Mouse (Mus musculus): ENCODE measurements around the gene Lpgat1. TPM values are rescaled to one million over a fixed set of nuclear protein-coding genes. Genes with fewer than 3 reads are reported as not detected.

Gene Lpgat1
- polyA plus RNA-seq, 1 experiment from 2014 or later: 5.3 TPM

DNA sequence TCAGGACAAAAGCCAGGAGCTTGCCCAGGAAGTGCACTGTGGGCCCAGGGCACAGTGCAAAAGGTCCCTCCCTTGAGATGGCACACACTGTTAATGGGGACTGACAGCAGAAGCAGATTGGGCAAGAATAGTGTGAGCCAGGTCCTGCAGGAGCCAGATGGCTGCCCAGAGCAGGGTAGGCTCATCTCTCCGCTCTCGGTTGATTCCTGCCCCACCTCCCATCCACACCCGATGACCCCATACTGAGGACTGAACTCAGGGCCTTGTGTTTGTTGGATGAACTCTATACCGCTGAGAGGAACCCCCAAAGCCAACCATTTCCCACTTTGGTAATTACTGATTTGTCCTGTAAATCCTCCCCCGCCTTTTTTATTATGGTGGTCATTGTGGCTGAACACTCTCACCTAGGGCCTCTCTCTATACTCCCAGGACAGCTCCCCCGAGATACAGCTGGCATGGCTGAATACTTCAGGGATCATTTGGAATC is 100.6 kb downstream of the Lpgat1 start:
- no peak for ATAC-seq (ENCODE audit: low read depth)
- Histone ChIP-seq H3K36me3 (ENCODE audit: control insufficient read depth, insufficient read depth) (peaks cover 2% of the 10 kb centered on the region), H3K4me2 (ENCODE audit: low read depth, low read length) (no peak overlapping the region), H3K4me1 (ENCODE audit: control insufficient read depth, low read depth, low read length) (peaks cover 14% of the 10 kb centered on the region), H3K9ac (ENCODE audit: low read depth, low read length) (no peak overlapping the region), H3K27ac (ENCODE audit: low read length) (no peak overlapping the region), H3K27me3 (ENCODE audit: control insufficient read depth, insufficient read depth, low read depth, low read length) (peaks cover 3% of the 10 kb centered on the region; the same call in 1 of the 2 replicates), H3K9me3 (replicated peaks; ENCODE audit: control insufficient read depth, low read length) (no peaks in the 10 kb centered on the region), H3K4me3 (ENCODE audit: low read depth, low read length) (no peak overlapping the region)
- 38% methylated on average over 6 of the region's 6 CpGs for WGBS (ENCODE audit: insufficient replicate concordance)

DNA sequence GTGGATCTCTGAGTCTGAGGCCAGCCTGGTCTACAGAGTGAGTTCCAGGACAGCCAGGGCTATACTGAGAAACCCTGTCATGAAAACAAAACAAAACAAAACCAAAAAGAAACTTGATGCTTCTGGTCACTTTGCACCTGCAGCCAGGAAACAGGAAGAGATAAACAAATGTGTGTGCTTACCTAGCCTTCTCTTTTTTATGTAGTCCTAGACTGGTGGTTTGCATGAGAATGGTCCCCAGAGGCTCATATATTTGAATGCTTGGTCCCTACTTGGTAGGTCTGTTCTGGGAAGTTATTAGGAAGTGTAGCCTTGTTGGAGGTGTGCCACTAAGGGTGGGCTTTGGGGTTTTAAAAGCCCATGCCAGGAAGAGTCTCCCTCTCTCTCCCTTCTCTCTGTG is 101.4 kb downstream of the Lpgat1 start:
- ATAC-seq (ENCODE audit: low read depth): no peak
- no peak overlapping the region for H3K27ac ChIP-seq (ENCODE audit: low read length)
- peaks cover 14% of the 10 kb centered on the region for H3K4me1 ChIP-seq (ENCODE audit: control insufficient read depth, low read depth, low read length)
- no peaks in the 10 kb centered on the region for H3K9me3 ChIP-seq (replicated peaks; ENCODE audit: control insufficient read depth, low read length)
- no peak overlapping the region for H3K4me3 ChIP-seq (ENCODE audit: low read depth, low read length)
- no peak overlapping the region for H3K9ac ChIP-seq (ENCODE audit: low read depth, low read length)
- peaks cover 10% of the 10 kb centered on the region for H3K36me3 ChIP-seq (ENCODE audit: control insufficient read depth, insufficient read depth)
- peaks cover 3% of the 10 kb centered on the region; the same call in 1 of the 2 replicates for H3K27me3 ChIP-seq (ENCODE audit: control insufficient read depth, insufficient read depth, low read depth, low read length)
- no peak overlapping the region for H3K4me2 ChIP-seq (ENCODE audit: low read depth, low read length)

DNA sequence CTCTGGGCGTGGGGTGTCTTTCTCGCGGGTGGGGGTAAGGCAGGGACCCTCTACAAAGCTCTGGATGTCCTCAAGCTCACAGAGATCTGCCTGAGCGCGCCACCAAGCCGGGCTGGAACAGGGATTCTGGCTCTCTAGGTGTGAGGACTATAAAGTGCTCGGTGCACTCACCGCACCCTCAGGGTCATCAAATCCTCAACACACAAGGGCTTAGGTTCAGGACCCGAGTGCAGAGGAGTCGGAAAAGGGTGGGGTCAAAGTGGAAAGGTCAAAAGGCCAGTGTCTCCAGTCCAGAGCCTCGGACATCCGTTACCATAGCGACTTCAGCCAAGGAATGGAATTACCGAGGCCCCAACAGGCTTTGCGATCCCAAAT is 103.3 kb downstream of the Lpgat1 start:
- H3K9me3 ChIP-seq (replicated peaks; ENCODE audit: control insufficient read depth, low read length): no peaks in the 10 kb centered on the region
- peaks cover 3% of the 10 kb centered on the region; the same call in 1 of the 2 replicates for H3K27me3 ChIP-seq (ENCODE audit: control insufficient read depth, insufficient read depth, low read depth, low read length)
- H3K4me2 ChIP-seq (ENCODE audit: low read depth, low read length): peak overlapping the region; percentile 89
- WGBS (ENCODE audit: insufficient replicate concordance): 5% methylated on average over 15 of the region's 15 CpGs
- no peak overlapping the region for H3K27ac ChIP-seq (ENCODE audit: low read length)
- H3K36me3 ChIP-seq (ENCODE audit: control insufficient read depth, insufficient read depth): peaks cover 24% of the 10 kb centered on the region
- peaks cover 14% of the 10 kb centered on the region for H3K4me1 ChIP-seq (ENCODE audit: control insufficient read depth, low read depth, low read length)
- H3K9ac ChIP-seq (ENCODE audit: low read depth, low read length): peak overlapping the region; percentile 97
- peak overlapping the region; percentile 96 for H3K4me3 ChIP-seq (ENCODE audit: low read depth, low read length)
- no peak for ATAC-seq (ENCODE audit: low read depth)

DNA sequence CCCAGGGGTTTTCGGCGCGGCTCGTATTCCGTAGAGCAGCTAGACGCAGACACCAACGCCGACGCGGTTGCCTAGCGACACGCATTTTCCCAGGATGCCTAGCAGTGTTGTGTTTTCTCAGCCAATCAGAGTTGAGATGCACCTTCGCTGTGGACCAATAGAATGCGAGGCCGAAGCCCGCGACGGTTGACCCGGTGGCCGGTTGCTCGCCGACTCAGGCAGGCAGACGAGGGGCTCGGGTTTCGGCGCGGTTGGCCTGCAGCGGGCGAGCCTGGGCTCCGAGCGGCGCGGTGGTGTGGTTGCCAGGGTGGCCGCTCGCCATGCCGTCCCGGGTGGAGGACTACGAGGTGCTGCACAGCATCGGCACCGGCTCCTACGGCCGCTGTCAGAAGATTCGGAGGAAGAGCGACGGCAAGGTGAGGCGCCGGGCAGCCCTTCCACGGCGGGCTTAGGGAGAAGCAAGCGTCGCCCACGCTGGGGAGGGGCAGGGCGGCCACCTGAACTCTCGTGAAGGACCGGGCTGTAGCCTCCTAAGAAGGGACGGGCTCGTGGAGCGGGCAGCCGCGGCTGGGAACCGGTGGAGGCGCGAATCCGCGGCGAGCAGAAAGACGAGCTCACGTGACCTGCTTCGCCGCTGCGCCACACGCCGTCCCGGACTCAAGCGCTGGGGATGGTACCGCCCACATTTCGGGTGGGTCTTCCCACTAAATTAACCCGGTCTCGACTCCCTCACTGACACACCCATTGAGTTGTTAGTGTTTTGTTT is 103.9 kb downstream of the Lpgat1 start, which contains the start of gene Nek2:
TSS of gene Nek2 (plus strand) at position 119 of the 766 bp plus-strand sequence.
- no peaks in the 10 kb centered on the region for H3K9me3 ChIP-seq (replicated peaks; ENCODE audit: control insufficient read depth, low read length)
- WGBS (ENCODE audit: insufficient replicate concordance): under 1% methylated on average over 79 of the region's 79 CpGs
- peak within 1 kb of the TSS; percentile 97 for H3K9ac ChIP-seq (ENCODE audit: low read depth, low read length)
- H3K4me2 ChIP-seq (ENCODE audit: low read depth, low read length): peak within 1 kb of the TSS; percentile 89
- peak; percentile 95 for ATAC-seq (ENCODE audit: low read depth)
- peaks cover 29% of the 10 kb centered on the region for H3K36me3 ChIP-seq (ENCODE audit: control insufficient read depth, insufficient read depth)
- peaks cover 3% of the 10 kb centered on the region; the same call in 1 of the 2 replicates for H3K27me3 ChIP-seq (ENCODE audit: control insufficient read depth, insufficient read depth, low read depth, low read length)
- peaks cover 14% of the 10 kb centered on the region for H3K4me1 ChIP-seq (ENCODE audit: control insufficient read depth, low read depth, low read length)
- peak within 1 kb of the TSS; percentile 93 for H3K27ac ChIP-seq (ENCODE audit: low read length)
- peak within 1 kb of the TSS; percentile 96 for H3K4me3 ChIP-seq (ENCODE audit: low read depth, low read length)

DNA sequence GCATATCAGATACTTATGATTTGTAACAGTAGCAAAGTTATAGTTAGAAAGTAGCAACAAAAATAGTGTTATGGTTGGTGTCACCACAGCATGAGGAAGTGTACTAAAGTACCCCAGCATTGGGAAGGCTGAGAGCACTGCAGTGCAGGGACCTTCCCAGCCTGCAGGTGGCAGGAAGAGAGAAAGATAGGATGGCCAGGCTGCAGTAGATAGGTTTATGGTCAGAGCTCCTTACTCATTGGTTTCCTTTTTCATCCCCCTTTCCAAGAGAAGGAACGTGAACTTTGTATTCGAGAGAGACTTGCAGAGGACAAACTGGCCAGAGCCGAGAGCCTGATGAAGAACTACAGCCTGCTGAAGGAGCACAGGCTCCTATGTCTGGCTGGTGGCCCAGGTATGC is 111.5 kb downstream of the Lpgat1 start:
- Histone ChIP-seq H3K4me3 (ENCODE audit: low read depth, low read length) (no peak overlapping the region), H3K36me3 (ENCODE audit: control insufficient read depth, insufficient read depth) (peaks cover 73% of the 10 kb centered on the region), H3K9ac (ENCODE audit: low read depth, low read length) (no peak overlapping the region), H3K4me1 (ENCODE audit: control insufficient read depth, low read depth, low read length) (no peaks in the 10 kb centered on the region), H3K9me3 (replicated peaks; ENCODE audit: control insufficient read depth, low read length) (no peaks in the 10 kb centered on the region), H3K27me3 (ENCODE audit: control insufficient read depth, insufficient read depth, low read depth, low read length) (no peaks in the 10 kb centered on the region), H3K27ac (ENCODE audit: low read length) (no peak overlapping the region), H3K4me2 (ENCODE audit: low read depth, low read length) (no peak overlapping the region)
- ATAC-seq (ENCODE audit: low read depth): no peak
- 45% methylated on average over 3 of the region's 3 CpGs for WGBS (ENCODE audit: insufficient replicate concordance)

DNA sequence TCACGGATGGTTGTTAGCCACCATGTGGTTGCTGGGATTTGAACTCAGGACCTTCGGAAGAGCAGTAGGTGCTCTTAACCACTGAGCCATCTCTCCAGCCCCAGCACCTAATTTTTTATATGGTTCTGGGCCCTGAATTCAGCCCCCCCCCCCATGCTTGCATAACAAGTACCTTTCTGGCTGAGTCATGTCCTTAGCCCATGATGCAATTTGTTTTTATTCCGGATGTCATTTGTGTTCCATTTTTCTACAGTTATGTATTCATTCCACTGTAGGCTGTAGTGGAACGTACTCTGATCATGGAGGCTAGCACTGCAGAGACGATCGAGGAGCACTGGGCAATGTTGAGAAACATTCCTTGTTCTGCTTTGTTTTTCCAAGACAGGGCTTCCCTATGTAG is 115.8 kb downstream of the Lpgat1 start:
- Histone ChIP-seq H3K9me3 (replicated peaks; ENCODE audit: control insufficient read depth, low read length) (no peaks in the 10 kb centered on the region), H3K9ac (ENCODE audit: low read depth, low read length) (no peak overlapping the region), H3K4me3 (ENCODE audit: low read depth, low read length) (no peak overlapping the region), H3K4me2 (ENCODE audit: low read depth, low read length) (no peak overlapping the region), H3K36me3 (ENCODE audit: control insufficient read depth, insufficient read depth) (peaks cover 37% of the 10 kb centered on the region), H3K4me1 (ENCODE audit: control insufficient read depth, low read depth, low read length) (no peaks in the 10 kb centered on the region; the same call in 1 of the 2 replicates), H3K27me3 (ENCODE audit: control insufficient read depth, insufficient read depth, low read depth, low read length) (no peaks in the 10 kb centered on the region), H3K27ac (ENCODE audit: low read length) (no peak overlapping the region)
- 86% methylated on average over 6 of the region's 6 CpGs for WGBS (ENCODE audit: insufficient replicate concordance)
- ATAC-seq (ENCODE audit: low read depth): no peak

Other genes with a start within 250 kb of the Lpgat1 start
- gene Dtl, start 142.3 kb upstream of the Lpgat1 start, polyA plus RNA-seq (2015; fragmentation: Nextera tagmentation; extraction: Ambion mirVana): 25.5 and 28.5 TPM in 2 replicates
- 17.3 and 18.9 TPM in 2 replicates for gene Ints7, start 142.2 kb upstream of the Lpgat1 start, polyA plus RNA-seq (2015; fragmentation: Nextera tagmentation; extraction: Ambion mirVana)
- 27.2 and 29.4 TPM in 2 replicates for gene Nek2, start 103.6 kb downstream of the Lpgat1 start, polyA plus RNA-seq (2015; fragmentation: Nextera tagmentation; extraction: Ambion mirVana)
- 0.86 and 1.1 TPM in 2 replicates for gene Slc30a1, start 188.9 kb downstream of the Lpgat1 start, polyA plus RNA-seq (2015; fragmentation: Nextera tagmentation; extraction: Ambion mirVana)

Data from liver, embryonic 16.5 days (tissue).